Mouse (Mus musculus) ES-Bruce4 (cell line): ENCODE results near the gene Mtf1. TPM values are rescaled to one million over a fixed set of nuclear protein-coding genes. Genes with fewer than 3 reads are reported as not detected.

Experiments used
- H3K27ac ChIP-seq: 2 replicates; pipeline ENCODE4 v1.5.1; 2012; ENCODE audit warnings: low read length, inconsistent platforms; ENCODE audit not compliant: insufficient read depth
- H3K27me3 ChIP-seq: 2 replicates; pipeline ENCODE4 v1.6.1; 2012; ENCODE audit warnings: mild to moderate bottlenecking, low read length, inconsistent platforms; ENCODE audit not compliant: control insufficient read depth, poor library complexity, insufficient read depth, severe bottlenecking
- H3K36me3 ChIP-seq: 2 replicates; pipeline ENCODE4 v1.6.1; 2012; ENCODE audit warnings: inconsistent platforms, mild to moderate bottlenecking, low read length, moderate library complexity; ENCODE audit not compliant: control insufficient read depth, poor library complexity, insufficient read depth, severe bottlenecking
- H3K4me1 ChIP-seq: one replicate; pipeline ENCODE4 v1.8.1; 2011; ENCODE audit warnings: low read length; ENCODE audit not compliant: control insufficient read depth, insufficient read depth
- H3K4me3 ChIP-seq: 2 replicates; pipeline ENCODE4 v1.5.1; 2011; ENCODE audit warnings: low read depth, mild to moderate bottlenecking, low read length
- H3K9ac ChIP-seq: 2 replicates; pipeline ENCODE4 v1.6.1; 2012; ENCODE audit warnings: low read depth, mild to moderate bottlenecking, inconsistent platforms; ENCODE audit not compliant: poor library complexity, severe bottlenecking
- H3K9me3 ChIP-seq: replicated peaks from 2 replicates; pipeline ENCODE4 v1.6.1; 2012; ENCODE audit warnings: mild to moderate bottlenecking, low read length, inconsistent platforms; ENCODE audit not compliant: control insufficient read depth, poor library complexity, insufficient read depth, severe bottlenecking
- CTCF ChIP-seq: IDR thresholded peaks from one replicate; pipeline ENCODE4 v1.8.1; 2011; ENCODE audit warnings: low read depth, low read length
- EP300 ChIP-seq: IDR thresholded peaks from 2 replicates; pipeline ENCODE4 v1.6.1; 2011; ENCODE audit warnings: low read depth, low read length; ENCODE audit not compliant: insufficient read depth
- POLR2A ChIP-seq: IDR thresholded peaks from one replicate; pipeline ENCODE4 v1.8.1; 2011; ENCODE audit warnings: low read length; ENCODE audit not compliant: insufficient read depth
- polyA plus RNA-seq: library from polyadenylated mRNA; stranded (reverse); fragments of >200 nt; gene quantifications from 2 replicates; pipeline ENCODE4 v1.2.4, GENCODE M21; 2011; ENCODE audit warnings: low read depth; ENCODE audit not compliant: missing spikeins, insufficient read depth, insufficient read length

Mtf1 gene
- polyA plus RNA-seq, 1 experiment, result 16.4 TPM

- no peak overlapping the region for H3K27ac ChIP-seq
Measured at GRCm38 (mm10) chr4:124881341-124881908, 79.5 kb downstream of the Mtf1 start.

GRCm38 (mm10) chr4:124882151-124882729 lies 80.3 kb downstream of the Mtf1 start:
- Histone ChIP-seq H3K9ac (no peak overlapping the region), H3K4me1 (peaks cover 5% of the 10 kb centered on the region), H3K4me3 (peak overlapping the region; percentile 91), H3K27me3 (peaks cover 1% of the 10 kb centered on the region; the same call in 1 of the 2 replicates), H3K9me3 (no peaks in the 10 kb centered on the region), H3K27ac (no peak overlapping the region), H3K36me3 (no peaks in the 10 kb centered on the region)
- TF ChIP-seq POLR2A, result no peak

More at GRCm38 (mm10) chr4:124881341-124881908, 79.5 kb downstream of the Mtf1 start:
- no peaks in the 10 kb centered on the region for H3K36me3 ChIP-seq
- peaks cover 5% of the 10 kb centered on the region for H3K4me1 ChIP-seq
- no peak overlapping the region for H3K9ac ChIP-seq
- TF ChIP-seq POLR2A, result no peak
- no peak for TF ChIP-seq CTCF
- TF ChIP-seq EP300, result no peak
- H3K4me3 ChIP-seq, result peak overlapping the region; percentile 91
- H3K27me3 ChIP-seq, result peaks cover 1% of the 10 kb centered on the region; the same call in 1 of the 2 replicates
- no peaks in the 10 kb centered on the region for H3K9me3 ChIP-seq

- Histone ChIP-seq H3K4me3 (no peak overlapping the region), H3K9ac (no peak overlapping the region), H3K36me3 (no peaks in the 10 kb centered on the region), H3K27me3 (no peaks in the 10 kb centered on the region; the same call in 1 of the 2 replicates), H3K27ac (no peak overlapping the region), H3K9me3 (no peaks in the 10 kb centered on the region), H3K4me1 (peaks cover 3% of the 10 kb centered on the region)
- TF ChIP-seq EP300 (no peak), CTCF (no peak), POLR2A (no peak)
Measured at GRCm38 (mm10) chr4:124888702-124889101, 86.8 kb downstream of the Mtf1 start.

GRCm38 (mm10) chr4:124889935-124890334 lies 88.0 kb downstream of the Mtf1 start:
- no peak for TF ChIP-seq CTCF
- TF ChIP-seq POLR2A, result no peak
- TF ChIP-seq EP300, result no peak
- peaks cover 3% of the 10 kb centered on the region for H3K4me1 ChIP-seq
- no peak overlapping the region for H3K27ac ChIP-seq
- H3K9ac ChIP-seq, result no peak overlapping the region
- H3K27me3 ChIP-seq, result no peaks in the 10 kb centered on the region; the same call in 1 of the 2 replicates
- H3K4me3 ChIP-seq, result no peak overlapping the region
- no peaks in the 10 kb centered on the region for H3K36me3 ChIP-seq
- no peaks in the 10 kb centered on the region for H3K9me3 ChIP-seq

- no peak overlapping the region for H3K4me3 ChIP-seq
- peaks cover 2% of the 10 kb centered on the region; the same call in 1 of the 2 replicates for H3K27me3 ChIP-seq
- peaks cover 5% of the 10 kb centered on the region for H3K4me1 ChIP-seq
- no peaks in the 10 kb centered on the region for H3K36me3 ChIP-seq
- no peaks in the 10 kb centered on the region for H3K9me3 ChIP-seq
- no peak overlapping the region for H3K27ac ChIP-seq
- no peak overlapping the region for H3K9ac ChIP-seq
- no peak for TF ChIP-seq EP300
- no peak for TF ChIP-seq CTCF
- no peak for TF ChIP-seq POLR2A
Measured at GRCm38 (mm10) chr4:124890831-124891230, 88.9 kb downstream of the Mtf1 start.

GRCm38 (mm10) chr4:124893769-124894168 lies 91.9 kb downstream of the Mtf1 start:
- H3K4me1 ChIP-seq, result peaks cover 5% of the 10 kb centered on the region
- no peak overlapping the region for H3K27ac ChIP-seq
- TF ChIP-seq CTCF (no peak), EP300 (no peak), POLR2A (no peak)
- H3K9ac ChIP-seq, result no peak overlapping the region
- no peaks in the 10 kb centered on the region for H3K9me3 ChIP-seq
- 0 out of 2 replicates have a peak, but pooled peaks cover 2% of the 10 kb centered on the region for H3K27me3 ChIP-seq
- H3K36me3 ChIP-seq, result no peaks in the 10 kb centered on the region
- no peak overlapping the region for H3K4me3 ChIP-seq
